Mouse (Mus musculus) E14TG2a.4 (cell line): ENCODE data around the gene Zbtb1.

Experiments
- CTCF ChIP-seq: conservative IDR thresholded peaks from 2 replicates; pipeline ENCODE4 v1.5.1; 2014; ENCODE audit warnings: low read length
- NANOG ChIP-seq: IDR thresholded peaks from 2 replicates; pipeline ENCODE4 v1.6.1; 2014; ENCODE audit warnings: borderline replicate concordance, low read length, mixed read lengths

DNA sequence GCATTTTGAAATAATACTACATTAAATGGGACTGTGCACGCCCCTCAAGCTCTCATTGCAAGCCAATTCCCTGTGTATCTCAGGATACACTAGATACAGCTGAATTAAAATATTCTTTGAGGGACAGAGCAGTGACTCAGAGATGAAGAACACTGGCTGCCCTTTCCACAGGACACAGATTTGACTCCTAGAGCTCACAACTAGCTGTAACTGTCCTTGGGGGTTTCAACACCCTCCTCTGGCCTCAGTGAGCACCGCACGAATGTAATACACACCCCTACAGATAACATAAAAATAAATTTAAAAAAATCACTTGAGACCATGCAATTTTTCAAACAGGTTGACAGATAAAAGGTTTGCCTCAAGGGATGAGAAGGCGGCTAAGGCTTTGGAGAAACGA lies 57.5 kb downstream of the Zbtb1 start:
- TF ChIP-seq CTCF, result no peak
- no peak for TF ChIP-seq NANOG
